Mouse (Mus musculus) testis, adult 2 months (tissue): ENCODE measurements around the gene F10.

Source experiments
- CTCF ChIP-seq: fragments of 200-500 bp; IDR thresholded peaks from 2 replicates; pipeline ENCODE4 v1.5.1; 2012; ENCODE audit warnings: low read depth, mild to moderate bottlenecking, inconsistent platforms, low read length, moderate library complexity; ENCODE audit not compliant: control insufficient read depth, insufficient read depth, insufficient replicate concordance
- POLR2A ChIP-seq: fragments of 200-500 bp; IDR thresholded peaks from 2 replicates; pipeline ENCODE4 v1.6.1; 2012; ENCODE audit warnings: low read depth, mild to moderate bottlenecking, inconsistent platforms, low read length, moderate library complexity; ENCODE audit not compliant: control insufficient read depth

DNA sequence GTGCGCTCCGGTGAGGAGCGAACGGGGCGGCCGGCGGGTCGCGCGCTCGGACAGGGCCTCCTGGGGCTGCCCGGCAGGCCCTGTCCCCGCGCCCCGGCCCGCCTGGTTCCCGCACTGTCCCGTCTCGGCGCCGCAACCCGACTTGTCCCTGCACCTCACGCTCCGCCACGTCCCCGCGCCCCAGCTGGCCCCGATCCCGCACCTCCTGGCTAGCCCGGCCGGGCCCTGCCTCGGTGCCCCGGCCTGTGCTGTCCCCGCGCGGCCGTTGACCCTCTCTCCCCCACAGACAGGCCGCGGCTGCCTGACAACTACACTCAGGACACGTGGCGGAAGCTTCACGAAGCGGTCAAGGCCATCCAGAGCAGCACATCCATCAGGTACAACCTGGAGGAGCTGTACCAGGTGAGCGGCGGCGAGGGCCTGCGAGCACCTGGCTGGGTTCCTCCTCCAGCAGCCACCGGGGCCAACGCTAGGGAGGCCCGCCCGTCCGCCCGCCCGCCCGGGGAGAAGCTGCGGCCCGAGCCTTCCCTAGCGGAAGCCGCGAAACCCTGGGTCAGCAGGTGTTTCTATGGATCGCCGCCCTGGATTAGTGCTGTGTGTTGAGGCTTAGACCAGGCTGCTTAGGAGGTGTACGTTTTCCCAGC is 68.9 kb downstream of the F10 start:
- TF ChIP-seq CTCF, result no peak
- TF ChIP-seq POLR2A, result no peak
